Mouse (Mus musculus): ENCODE results near the gene Pdzd2. TPM values are rescaled to one million over a fixed set of nuclear protein-coding genes. Genes with fewer than 3 reads are reported as not detected.

The Pdzd2 gene
- polyA plus RNA-seq, 1 experiment: 125 TPM

DNA sequence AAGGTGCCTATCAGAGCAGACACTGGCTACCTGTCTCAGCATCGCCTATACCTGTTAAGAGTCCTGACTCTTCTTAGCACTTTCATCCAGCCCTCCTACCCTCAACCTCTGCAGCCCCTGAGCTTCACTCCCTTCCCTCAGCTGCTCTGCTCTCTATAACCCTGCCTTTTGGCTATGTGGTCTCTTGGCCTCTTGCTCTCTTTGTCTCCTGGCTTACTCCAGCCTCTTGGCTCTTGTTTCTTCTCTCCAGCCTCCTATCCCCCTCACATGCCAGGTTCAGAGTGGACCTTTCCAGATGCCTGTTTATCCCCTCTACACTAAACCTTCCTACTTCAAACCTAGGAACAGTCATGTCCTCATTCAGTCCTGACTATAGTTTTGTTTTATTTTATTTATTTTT, 415.4 kb downstream of the Pdzd2 start:
- no peak for DNase-seq
- WGBS: 91% methylated on average over 1 of the region's 1 CpGs
- TF ChIP-seq POLR2A (IDR thresholded peaks at IDR 0.05; ENCODE audit: borderline replicate concordance, extremely low read depth, low read depth, low read length) (no peak), CTCF (IDR thresholded peaks at IDR 0.05; ENCODE audit: insufficient read depth, low read length) (no peak)
- Histone ChIP-seq H3K4me1 (ENCODE audit: control insufficient read depth, insufficient read depth, low read length) (peaks cover 20% of the 10 kb centered on the region), H3K4me3 (replicated peaks; ENCODE audit: extremely low read depth, low read depth, low read length) (no peak overlapping the region)

- TF ChIP-seq POLR2A (IDR thresholded peaks at IDR 0.05; ENCODE audit: borderline replicate concordance, extremely low read depth, low read depth, low read length): no peak
- TF ChIP-seq CTCF (IDR thresholded peaks at IDR 0.05; ENCODE audit: insufficient read depth, low read length): no peak
- peaks cover 17% of the 10 kb centered on the region for H3K4me1 ChIP-seq (ENCODE audit: control insufficient read depth, insufficient read depth, low read length)
- 4% methylated on average over 9 of the region's 9 CpGs for WGBS
- peak overlapping the region; percentile 60 for H3K4me3 ChIP-seq (replicated peaks; ENCODE audit: extremely low read depth, low read depth, low read length)
- no peak for DNase-seq
These were observed 416.9 kb downstream of the Pdzd2 start for GRCm38 (mm10) chr15:12322676-12323402.

GRCm38 (mm10) chr15:12321788-12322621, 417.7 kb downstream of the Pdzd2 start, which contains the start of gene 1810049J17Rik:
1810049J17Rik (minus strand) TSS chr15:12321899.
- TF ChIP-seq CTCF (IDR thresholded peaks at IDR 0.05; ENCODE audit: insufficient read depth, low read length): no peak
- TF ChIP-seq POLR2A (IDR thresholded peaks at IDR 0.05; ENCODE audit: borderline replicate concordance, extremely low read depth, low read depth, low read length): no peak
- DNase-seq: peak; percentile 58
- WGBS: under 1% methylated on average over 70 of the region's 70 CpGs
- H3K4me3 ChIP-seq (replicated peaks; ENCODE audit: extremely low read depth, low read depth, low read length): peak within 1 kb of the TSS; percentile 82
- H3K4me1 ChIP-seq (ENCODE audit: control insufficient read depth, insufficient read depth, low read length): peaks cover 15% of the 10 kb centered on the region

GRCm38 (mm10) chr15:12321091-12321787, 418.5 kb downstream of the Pdzd2 start, which contains the start of gene Golph3:
Golph3 (plus strand) TSS chr15:12321450.
- DNase-seq: peak; percentile 94
- peaks cover 13% of the 10 kb centered on the region for H3K4me1 ChIP-seq (ENCODE audit: control insufficient read depth, insufficient read depth, low read length)
- TF ChIP-seq POLR2A (IDR thresholded peaks at IDR 0.05; ENCODE audit: borderline replicate concordance, extremely low read depth, low read depth, low read length): peak; percentile 72; the same call in 1 of the 2 replicates
- no peak for TF ChIP-seq CTCF (IDR thresholded peaks at IDR 0.05; ENCODE audit: insufficient read depth, low read length)
- H3K4me3 ChIP-seq (replicated peaks; ENCODE audit: extremely low read depth, low read depth, low read length): peak within 1 kb of the TSS; percentile 82
- 1% methylated on average over 69 of the region's 74 CpGs for WGBS

DNA sequence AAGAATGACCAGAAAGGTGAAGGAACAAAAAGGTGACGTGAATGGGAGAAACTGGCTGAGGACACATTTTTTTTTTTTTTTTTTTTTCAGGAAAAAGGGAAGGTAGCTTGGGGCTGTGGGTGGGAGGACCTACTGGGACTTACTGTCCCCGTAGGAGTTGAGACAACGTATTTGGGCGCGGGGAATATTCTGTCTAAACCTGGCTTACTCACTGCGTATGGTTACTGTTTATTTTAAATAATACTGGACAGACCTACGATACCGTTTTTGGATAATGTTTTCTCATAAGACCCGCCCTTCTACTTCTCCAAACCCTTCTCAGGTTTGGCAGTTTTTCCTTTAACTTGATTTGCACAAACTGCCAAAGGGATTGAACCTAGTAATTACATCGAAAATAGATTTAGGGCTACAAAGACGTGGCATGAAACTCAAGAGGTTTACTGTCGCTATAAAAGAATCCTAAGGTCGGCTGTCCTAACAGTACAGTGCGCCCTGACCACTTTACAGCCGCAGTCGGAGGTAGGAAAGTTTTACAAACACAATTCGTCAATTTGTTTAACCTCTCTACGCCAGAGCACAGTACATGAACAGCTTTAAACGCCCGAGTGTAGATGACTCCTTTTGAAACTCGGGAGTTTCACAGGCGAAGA, 419.2 kb downstream of the Pdzd2 start:
- H3K4me1 ChIP-seq (ENCODE audit: control insufficient read depth, insufficient read depth, low read length): peaks cover 9% of the 10 kb centered on the region
- WGBS: 5% methylated on average over 22 of the region's 22 CpGs
- H3K4me3 ChIP-seq (replicated peaks; ENCODE audit: extremely low read depth, low read depth, low read length): peak overlapping the region; percentile 82
- DNase-seq: no peak
- TF ChIP-seq CTCF (IDR thresholded peaks at IDR 0.05; ENCODE audit: insufficient read depth, low read length) (no peak), POLR2A (IDR thresholded peaks at IDR 0.05; ENCODE audit: borderline replicate concordance, extremely low read depth, low read depth, low read length) (no peak)

DNA sequence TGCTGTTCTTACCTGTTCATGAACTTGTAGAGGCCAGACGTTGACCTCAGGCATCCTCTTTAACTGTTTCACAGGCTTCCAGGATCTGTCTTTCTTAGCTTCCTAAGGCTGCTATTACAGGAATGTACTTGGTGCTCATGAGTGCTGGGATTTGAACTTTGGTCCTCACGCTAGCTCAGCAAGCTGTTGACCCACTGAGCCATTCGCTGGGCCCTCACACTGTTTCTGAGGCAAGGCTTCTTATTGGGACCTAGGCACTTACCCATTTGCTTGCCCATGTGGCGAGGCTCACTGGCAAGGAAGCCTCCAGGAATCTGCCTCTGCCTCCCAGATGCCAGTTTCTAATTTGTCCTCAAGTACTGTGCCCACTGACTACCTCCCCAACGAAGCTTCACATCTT, 419.8 kb downstream of the Pdzd2 start:
- peaks cover 8% of the 10 kb centered on the region for H3K4me1 ChIP-seq (ENCODE audit: control insufficient read depth, insufficient read depth, low read length)
- 54% methylated on average over 5 of the region's 5 CpGs for WGBS
- no peak for TF ChIP-seq CTCF (IDR thresholded peaks at IDR 0.05; ENCODE audit: insufficient read depth, low read length)
- no peak for TF ChIP-seq POLR2A (IDR thresholded peaks at IDR 0.05; ENCODE audit: borderline replicate concordance, extremely low read depth, low read depth, low read length)
- H3K4me3 ChIP-seq (replicated peaks; ENCODE audit: extremely low read depth, low read depth, low read length): no peak overlapping the region
- no peak for DNase-seq

- TF ChIP-seq CTCF (IDR thresholded peaks at IDR 0.05; ENCODE audit: insufficient read depth, low read length): no peak
- TF ChIP-seq POLR2A (IDR thresholded peaks at IDR 0.05; ENCODE audit: borderline replicate concordance, extremely low read depth, low read depth, low read length): no peak
- peaks cover 3% of the 10 kb centered on the region; the same call in 1 of the 2 replicates for H3K4me1 ChIP-seq (ENCODE audit: control insufficient read depth, insufficient read depth, low read length)
- WGBS: 84% methylated on average over 8 of the region's 8 CpGs
- no peak overlapping the region for H3K4me3 ChIP-seq (replicated peaks; ENCODE audit: extremely low read depth, low read depth, low read length)
- no peak for DNase-seq
These were observed 421.3 kb downstream of the Pdzd2 start for GRCm38 (mm10) chr15:12318451-12318850.

GRCm38 (mm10) chr15:12317290-12317689, 422.4 kb downstream of the Pdzd2 start:
- Histone ChIP-seq H3K4me1 (ENCODE audit: control insufficient read depth, insufficient read depth, low read length) (no peaks in the 10 kb centered on the region), H3K4me3 (replicated peaks; ENCODE audit: extremely low read depth, low read depth, low read length) (no peak overlapping the region)
- DNase-seq: no peak
- TF ChIP-seq POLR2A (IDR thresholded peaks at IDR 0.05; ENCODE audit: borderline replicate concordance, extremely low read depth, low read depth, low read length) (no peak), CTCF (IDR thresholded peaks at IDR 0.05; ENCODE audit: insufficient read depth, low read length) (no peak)
- 69% methylated on average over 5 of the region's 5 CpGs for WGBS

GRCm38 (mm10) chr15:12315996-12316395, 423.7 kb downstream of the Pdzd2 start:
- no peak for DNase-seq
- TF ChIP-seq POLR2A (IDR thresholded peaks at IDR 0.05; ENCODE audit: borderline replicate concordance, extremely low read depth, low read depth, low read length) (no peak), CTCF (IDR thresholded peaks at IDR 0.05; ENCODE audit: insufficient read depth, low read length) (no peak)
- H3K4me1 ChIP-seq (ENCODE audit: control insufficient read depth, insufficient read depth, low read length): no peaks in the 10 kb centered on the region
- no peak overlapping the region for H3K4me3 ChIP-seq (replicated peaks; ENCODE audit: extremely low read depth, low read depth, low read length)
- WGBS: 57% methylated on average over 2 of the region's 2 CpGs

All from lung, adult 2 months (tissue).